Mouse (Mus musculus) ES-Bruce4 (cell line): ENCODE data around the gene Hbq1b. TPM values are rescaled to one million over a fixed set of nuclear protein-coding genes. Genes with fewer than 3 reads are reported as not detected.

Source experiments
- H3K27ac ChIP-seq: 2 replicates; pipeline ENCODE4 v1.5.1; 2012; ENCODE audit warnings: low read length, inconsistent platforms; ENCODE audit not compliant: insufficient read depth
- H3K27me3 ChIP-seq: 2 replicates; pipeline ENCODE4 v1.6.1; 2012; ENCODE audit warnings: mild to moderate bottlenecking, low read length, inconsistent platforms; ENCODE audit not compliant: control insufficient read depth, poor library complexity, insufficient read depth, severe bottlenecking
- H3K36me3 ChIP-seq: 2 replicates; pipeline ENCODE4 v1.6.1; 2012; ENCODE audit warnings: inconsistent platforms, mild to moderate bottlenecking, low read length, moderate library complexity; ENCODE audit not compliant: control insufficient read depth, poor library complexity, insufficient read depth, severe bottlenecking
- H3K4me1 ChIP-seq: one replicate; pipeline ENCODE4 v1.8.1; 2011; ENCODE audit warnings: low read length; ENCODE audit not compliant: control insufficient read depth, insufficient read depth
- H3K4me3 ChIP-seq: 2 replicates; pipeline ENCODE4 v1.5.1; 2011; ENCODE audit warnings: low read depth, mild to moderate bottlenecking, low read length
- H3K9ac ChIP-seq: 2 replicates; pipeline ENCODE4 v1.6.1; 2012; ENCODE audit warnings: low read depth, mild to moderate bottlenecking, inconsistent platforms; ENCODE audit not compliant: poor library complexity, severe bottlenecking
- H3K9me3 ChIP-seq: replicated peaks from 2 replicates; pipeline ENCODE4 v1.6.1; 2012; ENCODE audit warnings: mild to moderate bottlenecking, low read length, inconsistent platforms; ENCODE audit not compliant: control insufficient read depth, poor library complexity, insufficient read depth, severe bottlenecking
- CTCF ChIP-seq: IDR thresholded peaks from one replicate; pipeline ENCODE4 v1.8.1; 2011; ENCODE audit warnings: low read depth, low read length
- EP300 ChIP-seq: IDR thresholded peaks from 2 replicates; pipeline ENCODE4 v1.6.1; 2011; ENCODE audit warnings: low read depth, low read length; ENCODE audit not compliant: insufficient read depth
- POLR2A ChIP-seq: IDR thresholded peaks from one replicate; pipeline ENCODE4 v1.8.1; 2011; ENCODE audit warnings: low read length; ENCODE audit not compliant: insufficient read depth
- polyA plus RNA-seq: library from polyadenylated mRNA; stranded (reverse); fragments of >200 nt; gene quantifications from 2 replicates; pipeline ENCODE4 v1.2.4, GENCODE M21; 2011; ENCODE audit warnings: low read depth; ENCODE audit not compliant: missing spikeins, insufficient read depth, insufficient read length

Hbq1b gene
- polyA plus RNA-seq, 1 experiment = not detected

- H3K36me3 ChIP-seq = no peaks in the 10 kb centered on the region
- H3K9me3 ChIP-seq = no peaks in the 10 kb centered on the region
- no peaks in the 10 kb centered on the region for H3K4me1 ChIP-seq
- no peak overlapping the region for H3K4me3 ChIP-seq
- H3K27ac ChIP-seq = no peak overlapping the region
- TF ChIP-seq EP300 (no peak), CTCF (no peak), POLR2A (no peak)
- no peaks in the 10 kb centered on the region for H3K27me3 ChIP-seq
- no peak overlapping the region for H3K9ac ChIP-seq
These were observed 49.7 kb downstream of the Hbq1b start for GRCm38 (mm10) chr11:32336435-32336907.

Other genes with a start within 250 kb of the Hbq1b start
- gene Il9r, start 86.7 kb upstream of the Hbq1b start, polyA plus RNA-seq = not detected in 2 replicates
- 30.4 and 32.3 TPM in 2 replicates for gene Snrnp25, start 81.5 kb upstream of the Hbq1b start, polyA plus RNA-seq
- 26.8 and 33.3 TPM in 2 replicates for gene Rhbdf1, start 64.7 kb upstream of the Hbq1b start, polyA plus RNA-seq
- gene Mpg, start 60.5 kb upstream of the Hbq1b start, polyA plus RNA-seq = 18.4 and 20.5 TPM in 2 replicates
- 31.5 and 31.6 TPM in 2 replicates for gene Nprl3, start 19.3 kb upstream of the Hbq1b start, polyA plus RNA-seq
- not detected in 2 replicates for gene Hba-x, start 10.6 kb upstream of the Hbq1b start, polyA plus RNA-seq
- 1.2 and 1.6 TPM in 2 replicates for gene Hba-a1, start 3.5 kb upstream of the Hbq1b start, polyA plus RNA-seq
- 5.6 and 10.3 TPM in 2 replicates for gene Hba-a2, start 9.5 kb downstream of the Hbq1b start, polyA plus RNA-seq
- not detected in 2 replicates for gene Hbq1a, start 13.1 kb downstream of the Hbq1b start, polyA plus RNA-seq
- gene Sh3pxd2b, start 60.9 kb downstream of the Hbq1b start, polyA plus RNA-seq = 5.9 and 6.1 TPM in 2 replicates
- 25.1 and 25.9 TPM in 2 replicates for gene Ubtd2, start 168.4 kb downstream of the Hbq1b start, polyA plus RNA-seq
- not detected in 2 replicates for gene Efcab9, start 245.1 kb downstream of the Hbq1b start, polyA plus RNA-seq
- 7.2 and 7.3 TPM in 2 replicates for gene Stk10, start 246.3 kb downstream of the Hbq1b start, polyA plus RNA-seq